Mouse (Mus musculus): Measurements from ENCODE around the gene Pitpnm2. TPM values are rescaled to one million over a fixed set of nuclear protein-coding genes. Genes with fewer than 3 reads are reported as not detected.
A peak's percentile ranks its signal among the peaks of the same experiment; 100 is the strongest.
"Not testable (repeated sequence)": the region's sequence is repeated elsewhere in the genome, so short reads cannot be mapped to it uniquely, and the experiment has no call there.

Pitpnm2 gene
- polyA plus RNA-seq (2014; fragmentation: Nextera tagmentation; extraction: Ambion mirVana) = 6.2 and 6.7 TPM in 2 replicates

GRCm38 (mm10) chr5:124249614-124250591 is at the start of gene Pitpnm2:
Gene Pitpnm2 (minus strand): TSS chr5:124249760.
- peak within 1 kb of the TSS; percentile 62 for H3K4me3 ChIP-seq (ENCODE audit: low read depth, low read length)
- ATAC-seq (replicated peaks; ENCODE audit: low FRiP score, low TSS enrichment, low read depth) (peak; percentile 82), DNase-seq (ENCODE audit: low spot score) (peak; percentile 83)
- no peaks in the 10 kb centered on the region for H3K9me3 ChIP-seq (ENCODE audit: control insufficient read depth, low read length)
- H3K9ac ChIP-seq (ENCODE audit: low read length) = peak within 1 kb of the TSS; percentile 76
- H3K4me1 ChIP-seq (replicated peaks; ENCODE audit: control insufficient read depth, insufficient read depth, low read length) = peaks cover 22% of the 10 kb centered on the region
- H3K27me3 ChIP-seq (replicated peaks; ENCODE audit: control insufficient read depth, insufficient read depth, low read length) = no peaks in the 10 kb centered on the region
- H3K36me3 ChIP-seq (ENCODE audit: control insufficient read depth, insufficient read depth, low read length) = peaks cover 15% of the 10 kb centered on the region; the same call in 1 of the 2 replicates
- H3K27ac ChIP-seq (ENCODE audit: low read depth) = peak within 1 kb of the TSS; percentile 57
- WGBS = 2% methylated on average over 60 of the region's 90 CpGs
- peak within 1 kb of the TSS; percentile 81 for H3K4me2 ChIP-seq (ENCODE audit: low read length)

GRCm38 (mm10) chr5:124299307-124299706 is 49.7 kb upstream of the Pitpnm2 start:
- H3K4me1 ChIP-seq (replicated peaks; ENCODE audit: control insufficient read depth, insufficient read depth, low read length); H3K4me2 ChIP-seq (ENCODE audit: low read length); H3K4me3 ChIP-seq (ENCODE audit: low read depth, low read length); H3K9ac ChIP-seq (ENCODE audit: low read length); DNase-seq (ENCODE audit: low spot score); H3K27me3 ChIP-seq (replicated peaks; ENCODE audit: control insufficient read depth, insufficient read depth, low read length); ATAC-seq (replicated peaks; ENCODE audit: low FRiP score, low TSS enrichment, low read depth); H3K9me3 ChIP-seq (ENCODE audit: control insufficient read depth, low read length); H3K27ac ChIP-seq (ENCODE audit: low read depth): not testable (repeated sequence)
- 73% methylated on average over 3 of the region's 4 CpGs for WGBS
- H3K36me3 ChIP-seq (ENCODE audit: control insufficient read depth, insufficient read depth, low read length) = peaks cover 57% of the 10 kb centered on the region

GRCm38 (mm10) chr5:124296475-124296874 is 46.9 kb upstream of the Pitpnm2 start:
- 96% methylated on average over 4 of the region's 4 CpGs for WGBS
- H3K4me3 ChIP-seq (ENCODE audit: low read depth, low read length) = no peak overlapping the region
- H3K27me3 ChIP-seq (replicated peaks; ENCODE audit: control insufficient read depth, insufficient read depth, low read length) = no peaks in the 10 kb centered on the region
- H3K9me3 ChIP-seq (ENCODE audit: control insufficient read depth, low read length) = no peaks in the 10 kb centered on the region
- H3K36me3 ChIP-seq (ENCODE audit: control insufficient read depth, insufficient read depth, low read length) = peaks cover 64% of the 10 kb centered on the region
- ATAC-seq (replicated peaks; ENCODE audit: low FRiP score, low TSS enrichment, low read depth) (no peak), DNase-seq (ENCODE audit: low spot score) (no peak)
- no peaks in the 10 kb centered on the region for H3K4me1 ChIP-seq (replicated peaks; ENCODE audit: control insufficient read depth, insufficient read depth, low read length)
- no peak overlapping the region for H3K9ac ChIP-seq (ENCODE audit: low read length)
- no peak overlapping the region for H3K4me2 ChIP-seq (ENCODE audit: low read length)
- H3K27ac ChIP-seq (ENCODE audit: low read depth) = no peak overlapping the region

- Histone ChIP-seq H3K27me3 (replicated peaks; ENCODE audit: control insufficient read depth, insufficient read depth, low read length) (no peaks in the 10 kb centered on the region), H3K4me3 (ENCODE audit: low read depth, low read length) (no peak overlapping the region), H3K9me3 (ENCODE audit: control insufficient read depth, low read length) (no peaks in the 10 kb centered on the region), H3K4me2 (ENCODE audit: low read length) (no peak overlapping the region), H3K27ac (ENCODE audit: low read depth) (no peak overlapping the region), H3K36me3 (ENCODE audit: control insufficient read depth, insufficient read depth, low read length) (peaks cover 78% of the 10 kb centered on the region), H3K9ac (ENCODE audit: low read length) (no peak overlapping the region), H3K4me1 (replicated peaks; ENCODE audit: control insufficient read depth, insufficient read depth, low read length) (no peaks in the 10 kb centered on the region)
- ATAC-seq (replicated peaks; ENCODE audit: low FRiP score, low TSS enrichment, low read depth) (no peak), DNase-seq (ENCODE audit: low spot score) (no peak)
- 94% methylated on average over 5 of the region's 5 CpGs for WGBS
Observed at GRCm38 (mm10) chr5:124293967-124294366, 44.4 kb upstream of the Pitpnm2 start.

GRCm38 (mm10) chr5:124290216-124290615 is 40.7 kb upstream of the Pitpnm2 start:
- no peak for ATAC-seq (replicated peaks; ENCODE audit: low FRiP score, low TSS enrichment, low read depth)
- no peak overlapping the region for H3K4me2 ChIP-seq (ENCODE audit: low read length)
- no peaks in the 10 kb centered on the region for H3K27me3 ChIP-seq (replicated peaks; ENCODE audit: control insufficient read depth, insufficient read depth, low read length)
- no peaks in the 10 kb centered on the region for H3K4me1 ChIP-seq (replicated peaks; ENCODE audit: control insufficient read depth, insufficient read depth, low read length)
- peaks cover 82% of the 10 kb centered on the region for H3K36me3 ChIP-seq (ENCODE audit: control insufficient read depth, insufficient read depth, low read length)
- no peak overlapping the region for H3K27ac ChIP-seq (ENCODE audit: low read depth)
- H3K4me3 ChIP-seq (ENCODE audit: low read depth, low read length) = no peak overlapping the region
- WGBS = 88% methylated on average over 4 of the region's 4 CpGs
- peaks cover 3% of the 10 kb centered on the region; the same call in 1 of the 2 replicates for H3K9me3 ChIP-seq (ENCODE audit: control insufficient read depth, low read length)
- no peak for DNase-seq (ENCODE audit: low spot score)
- no peak overlapping the region for H3K9ac ChIP-seq (ENCODE audit: low read length)

GRCm38 (mm10) chr5:124287616-124288247 is 38.2 kb upstream of the Pitpnm2 start:
- Histone ChIP-seq H3K9ac (ENCODE audit: low read length) (no peak overlapping the region), H3K27ac (ENCODE audit: low read depth) (no peak overlapping the region), H3K4me1 (replicated peaks; ENCODE audit: control insufficient read depth, insufficient read depth, low read length) (no peaks in the 10 kb centered on the region), H3K4me3 (ENCODE audit: low read depth, low read length) (no peak overlapping the region), H3K4me2 (ENCODE audit: low read length) (no peak overlapping the region), H3K9me3 (ENCODE audit: control insufficient read depth, low read length) (peaks cover 3% of the 10 kb centered on the region; the same call in 1 of the 2 replicates), H3K27me3 (replicated peaks; ENCODE audit: control insufficient read depth, insufficient read depth, low read length) (no peaks in the 10 kb centered on the region), H3K36me3 (ENCODE audit: control insufficient read depth, insufficient read depth, low read length) (peaks cover 80% of the 10 kb centered on the region)
- DNase-seq (ENCODE audit: low spot score) = no peak
- ATAC-seq (replicated peaks; ENCODE audit: low FRiP score, low TSS enrichment, low read depth) = no peak
- 95% methylated on average over 6 of the region's 6 CpGs for WGBS

- no peak for ATAC-seq (replicated peaks; ENCODE audit: low FRiP score, low TSS enrichment, low read depth)
- H3K36me3 ChIP-seq (ENCODE audit: control insufficient read depth, insufficient read depth, low read length) = peaks cover 57% of the 10 kb centered on the region
- DNase-seq (ENCODE audit: low spot score) = no peak
Observed at GRCm38 (mm10) chr5:124284330-124284729, 34.8 kb upstream of the Pitpnm2 start.

GRCm38 (mm10) chr5:124282854-124283253 is 33.3 kb upstream of the Pitpnm2 start:
- ATAC-seq (replicated peaks; ENCODE audit: low FRiP score, low TSS enrichment, low read depth) (no peak), DNase-seq (ENCODE audit: low spot score) (no peak)
- H3K4me3 ChIP-seq (ENCODE audit: low read depth, low read length) = no peak overlapping the region
- no peaks in the 10 kb centered on the region for H3K27me3 ChIP-seq (replicated peaks; ENCODE audit: control insufficient read depth, insufficient read depth, low read length)
- no peaks in the 10 kb centered on the region for H3K4me1 ChIP-seq (replicated peaks; ENCODE audit: control insufficient read depth, insufficient read depth, low read length)
- H3K9me3 ChIP-seq (ENCODE audit: control insufficient read depth, low read length) = peaks cover 2% of the 10 kb centered on the region; the same call in 1 of the 2 replicates
- no peak overlapping the region for H3K27ac ChIP-seq (ENCODE audit: low read depth)
- H3K9ac ChIP-seq (ENCODE audit: low read length) = no peak overlapping the region
- WGBS = 87% methylated on average over 2 of the region's 2 CpGs
- H3K4me2 ChIP-seq (ENCODE audit: low read length) = no peak overlapping the region
- H3K36me3 ChIP-seq (ENCODE audit: control insufficient read depth, insufficient read depth, low read length) = peaks cover 57% of the 10 kb centered on the region

More at GRCm38 (mm10) chr5:124284330-124284729, 34.8 kb upstream of the Pitpnm2 start:
- H3K27ac ChIP-seq (ENCODE audit: low read depth) = no peak overlapping the region
- no peak overlapping the region for H3K4me2 ChIP-seq (ENCODE audit: low read length)
- no peaks in the 10 kb centered on the region for H3K4me1 ChIP-seq (replicated peaks; ENCODE audit: control insufficient read depth, insufficient read depth, low read length)
- H3K9me3 ChIP-seq (ENCODE audit: control insufficient read depth, low read length) = peaks cover 3% of the 10 kb centered on the region; the same call in 1 of the 2 replicates
- H3K4me3 ChIP-seq (ENCODE audit: low read depth, low read length) = no peak overlapping the region
- 69% methylated on average over 3 of the region's 3 CpGs for WGBS
- no peaks in the 10 kb centered on the region for H3K27me3 ChIP-seq (replicated peaks; ENCODE audit: control insufficient read depth, insufficient read depth, low read length)
- H3K9ac ChIP-seq (ENCODE audit: low read length) = no peak overlapping the region

Data from intestine, embryonic 14.5 days (tissue).